Mouse (Mus musculus) lung, postnatal 0 days (tissue): ENCODE results near the gene Pax8.

Experiments used
- CTCF ChIP-seq: IDR thresholded peaks from 2 replicates; pipeline ENCODE4 v1.5.1; 2016; ENCODE audit warnings: antibody characterized with exemption, mild to moderate bottlenecking
- EP300 ChIP-seq: IDR thresholded peaks from 2 replicates; pipeline ENCODE4 v1.6.1; 2016; ENCODE audit warnings: antibody characterized with exemption, mild to moderate bottlenecking, control low read depth

- TF ChIP-seq EP300 = no peak
- TF ChIP-seq CTCF = no peak
Measured at GRCm38 (mm10) chr2:24455057-24455855, 20.1 kb downstream of the Pax8 start.
